10 mouse cellular contexts compared by ENCODE assay signal in the genomic region with DNA sequence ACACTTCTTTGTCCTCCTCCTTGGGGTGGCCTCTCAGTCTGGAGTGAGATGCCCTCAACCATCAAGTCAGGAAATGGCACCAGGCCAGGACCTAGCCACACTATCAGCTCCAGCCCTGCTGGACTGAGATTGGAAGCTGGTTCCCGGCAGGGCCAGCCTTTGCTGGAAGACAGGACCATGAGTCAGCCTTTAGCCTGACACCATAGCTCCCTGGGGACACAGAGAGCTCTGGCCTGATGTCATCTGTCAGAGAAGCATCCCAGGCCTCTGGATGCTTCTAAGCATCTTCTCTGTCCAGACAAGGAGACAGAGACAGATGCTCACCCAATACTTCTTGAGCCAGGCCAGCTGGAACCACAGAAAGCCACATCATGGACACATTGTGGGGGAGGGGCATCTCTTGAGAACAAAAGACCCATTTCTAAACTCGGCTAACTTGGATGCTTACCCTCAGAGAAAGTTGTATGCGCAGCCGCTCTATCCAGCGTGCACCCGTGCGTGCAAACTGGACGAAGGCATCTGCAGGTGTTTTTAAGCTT. TPM values are rescaled to one million over a fixed set of nuclear protein-coding genes. Genes with fewer than 3 reads are reported as not detected.
A peak's percentile ranks its signal among the peaks of the same experiment; 100 is the strongest.
DNase-seq lines count a peak whose midpoint lies in the region; ATAC-seq lines count a peak whose summit lies in the region.
"Had no signal": no experiment of that assay in that cellular context is flagged by ENCODE, and none has a peak within 500 bp of the region (broad histone marks: within the 10 kb centered on the region; RNA-seq: fewer than 3 reads in every experiment).

No protein-coding gene starts in this region.

- 0 out of 2 replicates have a peak, but pooled peaks cover 8% of the 10 kb centered on the region for H3K27me3 ChIP-seq in forebrain, embryonic 12.5 days
- H3K27me3 ChIP-seq in hindbrain, embryonic 11.5 days (ENCODE audit: control insufficient read depth, insufficient read depth, low read length) = peaks cover 10% of the 10 kb centered on the region; the same call in 1 of the 2 replicates

- H3K4me1 ChIP-seq in forebrain, embryonic 12.5 days = peaks cover 46% of the 10 kb centered on the region
- H3K4me1 ChIP-seq in hindbrain, embryonic 11.5 days (replicated peaks; ENCODE audit: control insufficient read depth, insufficient read depth, low read length) = peaks cover 2% of the 10 kb centered on the region

- peak overlapping the region; percentile 86 for H3K4me3 ChIP-seq in forebrain, embryonic 12.5 days (replicated peaks)
- peak overlapping the region; percentile 86 for H3K4me3 ChIP-seq in hindbrain, embryonic 11.5 days (ENCODE audit: low read depth, low read length)
- H3K4me3 ChIP-seq: erythroblast, embryonic 14.5 days had no signal

- H3K27ac ChIP-seq in forebrain, embryonic 12.5 days = peak overlapping the region; percentile 96
- H3K27ac ChIP-seq in hindbrain, embryonic 11.5 days (ENCODE audit: low read depth, low read length) = peak overlapping the region; percentile 96

- H3K9me3 ChIP-seq in forebrain, embryonic 12.5 days = no peaks in the 10 kb centered on the region
- no peaks in the 10 kb centered on the region for H3K9me3 ChIP-seq in hindbrain, embryonic 11.5 days (ENCODE audit: control insufficient read depth, low read length)

- no peaks in the 10 kb centered on the region for H3K36me3 ChIP-seq in forebrain, embryonic 12.5 days (replicated peaks)
- no peaks in the 10 kb centered on the region for H3K36me3 ChIP-seq in hindbrain, embryonic 11.5 days (ENCODE audit: control insufficient read depth, insufficient read depth, low read length)

- 22% methylated on average over 8 of the region's 8 CpGs for WGBS in forebrain, embryonic 12.5 days
- WGBS in hindbrain, embryonic 11.5 days = 52% methylated on average over 8 of the region's 8 CpGs

- H3K4me2 ChIP-seq in forebrain, embryonic 12.5 days = peak overlapping the region; percentile 72
- H3K4me2 ChIP-seq in hindbrain, embryonic 11.5 days (replicated peaks; ENCODE audit: low read depth, low read length) = peak overlapping the region; percentile 74

- no peak for ATAC-seq in forebrain, embryonic 12.5 days (ENCODE audit: low FRiP score)
- peak; percentile 6; the same call in 1 of the 2 replicates for ATAC-seq in hindbrain, embryonic 11.5 days (ENCODE audit: low FRiP score)
- no peak for ATAC-seq in monocyte, adult 5-6 weeks (replicated peaks; ENCODE audit: insufficient number of reproducible peaks, low FRiP score, low TSS enrichment, poor library complexity, severe bottlenecking)

- peak overlapping the region; percentile 96 for H3K9ac ChIP-seq in forebrain, embryonic 12.5 days
- peak overlapping the region; percentile 95 for H3K9ac ChIP-seq in hindbrain, embryonic 11.5 days (ENCODE audit: low read depth, low read length)

- DNase-seq in adrenal gland, adult (ENCODE audit: inconsistent age in 2 of 2, low spot score in 1 of 2) = peak; percentile 79 to 81
- no peak for DNase-seq in adrenal gland, postnatal 4 days (ENCODE audit: low spot score in 2 of 2)
- DNase-seq in right cerebral cortex, postnatal 4 days = peak; percentile 65
- DNase-seq in right cerebral cortex, postnatal 25 days = no peak
- DNase-seq in hindbrain, embryonic 11.5 days (ENCODE audit: low spot score) = peak; percentile 76
- DNase-seq in retina, embryonic 14.5 days (ENCODE audit: low spot score) = peak; percentile 78

RNA-seq across cellular contexts. Expression of a gene that starts 1.1 kb away (rescaled TPM):
- total RNA-seq in adrenal gland, postnatal 4 days (2021) = 100 to 1,000 TPM in 1 of 2 experiments, 10 to 100 TPM in 1; 59.5 to 102 TPM
- polyA plus RNA-seq in forebrain, embryonic 12.5 days (2016; fragmentation: Nextera tagmentation; extraction: Ambion mirVana) = 827 and 897 TPM in 2 replicates
- 950 and 1,011 TPM in 2 replicates for polyA plus RNA-seq in hindbrain, embryonic 11.5 days (2014; fragmentation: Nextera tagmentation; extraction: Ambion mirVana)
- total RNA-seq in monocyte, adult 5-6 weeks (2017) = 0.29 to 0.96 TPM (median 0.76 TPM) in 3 replicates
- total RNA-seq: liver, adult 2 months had no signal
- polyA plus RNA-seq: liver, adult 2 months had no signal

RNA-seq across cellular contexts. Expression of a gene that starts 3.2 kb away (rescaled TPM):
- total RNA-seq in adrenal gland, postnatal 4 days (2021) = under 1 TPM in 1 of 2 experiments, not detected in 1; 0.14 TPM
- polyA plus RNA-seq in forebrain, embryonic 12.5 days (2016; fragmentation: Nextera tagmentation; extraction: Ambion mirVana) = 0.13 and 0.14 TPM in 2 replicates
- 0.11 and 0.49 TPM in 2 replicates for polyA plus RNA-seq in hindbrain, embryonic 11.5 days (2014; fragmentation: Nextera tagmentation; extraction: Ambion mirVana)
- total RNA-seq in monocyte, adult 5-6 weeks (2017) = not detected in 3 replicates
- total RNA-seq: liver, adult 2 months had no signal
- polyA plus RNA-seq: liver, adult 2 months had no signal

RNA-seq across cellular contexts. Expression of a gene that starts 13.2 kb away (rescaled TPM):
- total RNA-seq in adrenal gland, postnatal 4 days (2021) = 10 to 100 TPM; 40.2 to 40.5 TPM
- 42.9 and 46.6 TPM in 2 replicates for polyA plus RNA-seq in forebrain, embryonic 12.5 days (2016; fragmentation: Nextera tagmentation; extraction: Ambion mirVana)
- 32.5 and 32.7 TPM in 2 replicates for polyA plus RNA-seq in hindbrain, embryonic 11.5 days (2014; fragmentation: Nextera tagmentation; extraction: Ambion mirVana)
- total RNA-seq in monocyte, adult 5-6 weeks (2017) = 9.1 to 9.7 TPM (median 9.4 TPM) in 3 replicates

RNA-seq across cellular contexts. Expression of a gene that starts 36.6 kb away (rescaled TPM):
- 100 to 1,000 TPM; 221 to 224 TPM for total RNA-seq in adrenal gland, postnatal 4 days (2021)
- 174 and 194 TPM in 2 replicates for polyA plus RNA-seq in forebrain, embryonic 12.5 days (2016; fragmentation: Nextera tagmentation; extraction: Ambion mirVana)
- polyA plus RNA-seq in hindbrain, embryonic 11.5 days (2014; fragmentation: Nextera tagmentation; extraction: Ambion mirVana) = 179 and 181 TPM in 2 replicates
- 415 to 577 TPM (median 562 TPM) in 3 replicates for total RNA-seq in monocyte, adult 5-6 weeks (2017)

Comparison
In these comparisons a context has a peak if more than half of its experiments do, and no peak if none do; other contexts are left out.
1. DNase-seq: peak in adrenal gland, adult (2 of 2), right cerebral cortex, postnatal 4 days (single experiment), hindbrain, embryonic 11.5 days (single experiment) and retina, embryonic 14.5 days (single experiment); none in adrenal gland, postnatal 4 days (0 of 2) and right cerebral cortex, postnatal 25 days (single experiment).
2. RNA of a gene that starts 1.1 kb away (total RNA-seq): 59.5 to 102 TPM in adrenal gland, postnatal 4 days; 0.29 to 0.96 TPM in monocyte, adult 5-6 weeks; every median in the first group is over 10 times any median in the second.